Comparison of ENCODE assay signal across 9 mouse cellular contexts in genomic region chr7:79464776-79465420, GRCm38 (mm10). TPM values are rescaled to one million over a fixed set of nuclear protein-coding genes. Genes with fewer than 3 reads are reported as not detected.
DNase-seq lines count a peak whose midpoint lies in the region; ATAC-seq and TF ChIP-seq lines count a peak whose summit lies in the region.
"Had no signal": no experiment of that assay in that cellular context is flagged by ENCODE, and none has a peak within 500 bp of the region (broad histone marks: within the 10 kb centered on the region; RNA-seq: fewer than 3 reads in every experiment).

No protein-coding gene starts in this region.

- TF ChIP-seq CTCF in CH12.LX (conservative IDR thresholded peaks at IDR 0.05 in 1 of 2, IDR thresholded peaks at IDR 0.05 in 1 of 2; ENCODE audit: low read depth in 2 of 2, low read length in 2 of 2): no peak

- 0 out of 2 replicates have a peak, but pooled peaks cover 16% of the 10 kb centered on the region for H3K79me2 ChIP-seq in CH12.LX (replicated peaks; ENCODE audit: control insufficient read depth, extremely low read depth, insufficient read depth, poor library complexity, severe bottlenecking)

- no peak for ATAC-seq in hindbrain, embryonic 13.5 days (ENCODE audit: low FRiP score)

- TF ChIP-seq EP300 in CH12.LX (IDR thresholded peaks at IDR 0.05; ENCODE audit: low read length): 0 out of 2 replicates have a peak, but pooled peaks have one; percentile 9

- TF ChIP-seq RAD21 in CH12.LX (IDR thresholded peaks at IDR 0.05; ENCODE audit: low read depth, low read length): no peak

- no peaks in the 10 kb centered on the region for H3K9me3 ChIP-seq in CH12.LX (replicated peaks; ENCODE audit: low read length)
- H3K9me3 ChIP-seq in hindbrain, embryonic 13.5 days: no peaks in the 10 kb centered on the region

- dilution Hi-C loops in CH12.LX (cut with MboI; ENCODE audit: extremely low pct_ligation_motif_present, extremely low pct_unique_long_range_greater_than_20kb, low sequenced_read_pairs): no loop called here

- H3K4me1 ChIP-seq in CH12.LX (ENCODE audit: control insufficient read depth in 1 of 2, insufficient read depth in 2 of 2): peaks cover 4 to 28% of the 10 kb centered on the region in 2 experiments
- H3K4me1 ChIP-seq in hindbrain, embryonic 13.5 days (replicated peaks): peaks cover 36% of the 10 kb centered on the region

- DNase-seq in gastrocnemius, postnatal 10 days: peak; percentile 19
- DNase-seq in gastrocnemius, adult 18-20 months (ENCODE audit: low spot score): no peak
- DNase-seq in CH12.LX (ENCODE audit: extremely low read depth) (peak; percentile 56), adipocyte (ENCODE audit: low spot score) (no peak)
- peak; percentile 28 for DNase-seq in embryo, embryonic 10 days (ENCODE audit: low spot score)
- DNase-seq in lung, postnatal 4 days: peak; percentile 21 to 37
- DNase-seq in testis, postnatal 14 days (ENCODE audit: low spot score): peak; percentile 38

- peak; percentile 30; the same call in 1 of the 2 replicates for TF ChIP-seq POLR2A in CH12.LX (IDR thresholded peaks at IDR 0.05; ENCODE audit: low read depth, low read length)

- in situ Hi-C loops in CH12.LX (cut with MboI; ENCODE audit: low pct_ligation_motif_present, low pct_unique_long_range_greater_than_20kb, low sequenced_read_pairs): loop anchor here (10.0 to 25.0 kb wide), 2 partner anchors 90 to 203 kb away; partner anchors contain the start of gene Abhd2

- 0 out of 2 replicates have a peak overlapping the region, but pooled peaks have one; percentile 5 for H3K27ac ChIP-seq in CH12.LX (ENCODE audit: insufficient read depth, low read depth)
- H3K27ac ChIP-seq in hindbrain, embryonic 13.5 days: peak overlapping the region; percentile 88; the same call in 1 of the 2 replicates

- 5% methylated on average over 47 of the region's 47 CpGs for whole genome bisulfite sequencing in hindbrain, embryonic 13.5 days

- H3K27me3 ChIP-seq in CH12.LX (replicated peaks): no peaks in the 10 kb centered on the region
- H3K27me3 ChIP-seq in hindbrain, embryonic 13.5 days: peaks cover 11% of the 10 kb centered on the region
- H3K27me3 ChIP-seq: Patski had no signal

- peak overlapping the region; percentile 40 for H3K4me2 ChIP-seq in CH12.LX (ENCODE audit: insufficient read depth, low read depth, poor library complexity, severe bottlenecking)
- peak overlapping the region; percentile 82 for H3K4me2 ChIP-seq in hindbrain, embryonic 13.5 days

- peaks cover 30 to 45% of the 10 kb centered on the region in 2 experiments for H3K36me3 ChIP-seq in CH12.LX (replicated peaks in 1 of 2; ENCODE audit: control insufficient read depth in 1 of 2, insufficient read depth in 1 of 2, low read length in 1 of 2)
- H3K36me3 ChIP-seq in hindbrain, embryonic 13.5 days: peaks cover 32% of the 10 kb centered on the region

- peak overlapping the region; percentile 67 to 85 (median 83) for H3K4me3 ChIP-seq in CH12.LX (replicated peaks in 1 of 3; ENCODE audit: low read depth in 2 of 3, low read length in 2 of 3, poor library complexity in 1 of 3)
- H3K4me3 ChIP-seq in hindbrain, embryonic 13.5 days: peak overlapping the region; percentile 83

- peak overlapping the region; percentile 84 for H3K9ac ChIP-seq in CH12.LX (ENCODE audit: insufficient read depth, low read depth)
- peak overlapping the region; percentile 85 for H3K9ac ChIP-seq in hindbrain, embryonic 13.5 days

TF ChIP-seq in CH12.LX, 34 proteins besides CTCF, POLR2A, EP300 and RAD21:
- TF ChIP-seq MAZ (IDR thresholded peaks at IDR 0.05; ENCODE audit: low read depth, low read length) (no peak), KAT2A (IDR thresholded peaks at IDR 0.05; ENCODE audit: insufficient replicate concordance, low read length) (no peak), ELF1 (IDR thresholded peaks at IDR 0.05; ENCODE audit: low read depth, low read length) (peak; percentile 74), NRF1 (IDR thresholded peaks at IDR 0.05; ENCODE audit: low read depth, low read length) (peak; percentile 70), IRF4 (IDR thresholded peaks at IDR 0.05; ENCODE audit: low read depth, low read length) (no peak), ETS1 (conservative IDR thresholded peaks at IDR 0.05; ENCODE audit: low read depth, low read length) (peak; percentile 44), TCF12 (IDR thresholded peaks at IDR 0.05; ENCODE audit: low read depth, low read length) (peak; percentile 75), BHLHE40 (IDR thresholded peaks at IDR 0.05; ENCODE audit: low read depth, low read length) (peak; percentile 81), SIN3A (IDR thresholded peaks at IDR 0.05; ENCODE audit: low read length) (peak; percentile 50; the same call in 1 of the 2 replicates), UBTF (IDR thresholded peaks at IDR 0.05; ENCODE audit: low read depth, low read length) (peak; percentile 93; the same call in 1 of the 2 replicates), MEF2A (IDR thresholded peaks at IDR 0.05; ENCODE audit: borderline replicate concordance, low read depth, low read length) (peak; percentile 21; the same call in 1 of the 2 replicates), MAX (IDR thresholded peaks at IDR 0.05; ENCODE audit: low read length) (peak; percentile 49; the same call in 1 of the 2 replicates), MXI1 (IDR thresholded peaks at IDR 0.05; ENCODE audit: low read depth, low read length) (peak; percentile 65; the same call in 1 of the 2 replicates)
TF ChIP-seq in CH12.LX: peak in this region for 10.

RNA-seq across cellular contexts. Expression of gene Polg, which starts 1.3 kb away (rescaled TPM):
- total RNA-seq in gastrocnemius, postnatal 10 days (2021): 10 to 100 TPM; 36.6 to 44.9 TPM
- 10 to 100 TPM; 30.8 to 31.4 TPM for total RNA-seq in gastrocnemius, adult 18-20 months (2021)
- total RNA-seq in CH12.LX (2012; rRNA removed) (62.1 and 71.9 TPM in 2 replicates), CH12.LX (2014; rRNA removed) (53.1 and 60.5 TPM in 2 replicates)
- polyA plus RNA-seq in CH12.LX (2012; ENCODE audit: insufficient read length, low read depth): 116 and 135 TPM in 2 replicates
- 21.9 and 22.5 TPM in 2 replicates for polyA plus RNA-seq in hindbrain, embryonic 13.5 days (2015; fragmentation: Nextera tagmentation; extraction: Ambion mirVana)

Comparison
In these comparisons a context has a peak if more than half of its experiments do, and no peak if none do; other contexts are left out.
1. DNase-seq: peak in gastrocnemius, postnatal 10 days (single experiment), CH12.LX (single experiment), embryo, embryonic 10 days (single experiment), lung, postnatal 4 days (2 of 2) and testis, postnatal 14 days (single experiment); none in gastrocnemius, adult 18-20 months (single experiment) and adipocyte (single experiment).